Mouse (Mus musculus): ENCODE data around the gene Gadd45b.

Gadd45b gene

DNA sequence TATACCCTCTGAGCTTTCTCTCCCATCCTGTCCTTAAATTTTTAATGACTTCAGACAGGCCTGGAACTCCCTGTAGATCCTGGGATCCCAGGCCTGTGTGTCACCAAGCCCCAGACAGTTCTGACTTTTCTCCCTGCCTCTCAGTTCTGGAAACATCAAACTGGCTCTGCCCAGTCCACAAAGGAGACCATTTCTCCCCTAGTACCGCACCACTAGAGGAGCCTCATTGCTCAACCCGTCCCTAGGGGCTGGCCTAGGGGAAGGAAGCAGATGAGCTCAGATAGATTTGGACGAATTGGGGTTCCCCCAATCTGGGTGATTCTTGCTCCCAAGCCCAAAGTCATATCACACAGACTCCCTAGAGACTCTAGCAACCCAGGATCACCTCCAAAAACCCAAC is 5.4 kb downstream of the Gadd45b start:
- DNase-seq (ENCODE audit: low spot score) = no peak

GRCm38 (mm10) chr10:80935698-80936097 is 5.8 kb downstream of the Gadd45b start:
- DNase-seq (ENCODE audit: low spot score) = no peak

DNA sequence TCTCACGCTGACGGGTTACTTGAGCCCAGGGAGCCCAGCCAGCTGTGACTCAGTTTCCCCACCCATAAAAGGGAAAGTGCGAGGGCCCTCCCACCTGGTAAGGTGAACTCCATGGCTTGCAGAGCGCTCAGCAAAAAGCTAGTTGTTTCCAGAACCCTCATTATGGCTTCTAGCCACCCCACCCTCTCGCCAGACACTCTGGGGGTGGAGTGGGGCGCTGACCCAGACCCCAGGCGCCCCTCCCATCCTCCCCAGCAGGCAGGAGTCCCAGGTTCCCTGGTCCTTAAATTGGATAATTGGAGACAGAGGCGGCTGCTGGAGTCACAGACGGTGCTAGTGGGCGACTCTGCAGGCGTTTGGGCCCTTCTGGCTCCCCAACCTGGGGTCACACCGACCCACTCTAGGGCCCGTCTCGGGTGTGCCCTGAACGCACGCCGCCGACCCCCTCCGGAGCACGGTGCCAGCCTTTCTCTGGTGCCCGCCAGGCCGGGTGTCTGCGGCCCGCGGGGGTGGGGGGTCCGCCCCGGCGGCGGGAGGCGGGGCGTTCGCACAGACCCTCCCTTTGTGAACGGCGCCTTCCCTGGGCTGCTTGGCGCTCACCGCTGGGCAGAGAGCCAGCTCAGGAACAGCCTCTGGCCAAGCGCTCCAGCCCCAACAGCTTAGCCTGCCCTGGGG is 6.4 kb downstream of the Gadd45b start:
- DNase-seq (ENCODE audit: low spot score) = no peak

- DNase-seq (ENCODE audit: low spot score) = no peak
Observed at GRCm38 (mm10) chr10:80936810-80937164, 6.9 kb downstream of the Gadd45b start.

DNA sequence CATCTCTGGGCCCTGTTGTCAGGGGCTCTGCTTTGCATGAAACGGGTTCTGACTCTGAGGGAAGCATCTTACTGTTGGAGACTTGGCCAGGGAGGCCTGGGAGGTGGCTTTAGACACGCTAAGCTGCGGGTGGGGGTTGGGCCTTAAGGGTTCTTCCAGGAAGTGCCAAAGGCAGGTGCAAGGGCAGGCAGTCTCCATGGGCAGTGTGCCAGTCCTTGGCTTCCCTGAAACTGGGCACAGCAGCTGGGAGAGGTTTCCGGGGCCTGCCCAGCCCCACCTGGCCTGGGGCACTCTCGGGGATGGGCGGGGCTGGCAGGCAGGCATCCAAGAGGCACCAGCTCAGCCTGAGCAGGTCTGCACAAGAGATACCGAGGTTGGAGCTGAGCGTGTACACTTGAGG is 7.8 kb downstream of the Gadd45b start:
- no peak for DNase-seq (ENCODE audit: low spot score)

DNA sequence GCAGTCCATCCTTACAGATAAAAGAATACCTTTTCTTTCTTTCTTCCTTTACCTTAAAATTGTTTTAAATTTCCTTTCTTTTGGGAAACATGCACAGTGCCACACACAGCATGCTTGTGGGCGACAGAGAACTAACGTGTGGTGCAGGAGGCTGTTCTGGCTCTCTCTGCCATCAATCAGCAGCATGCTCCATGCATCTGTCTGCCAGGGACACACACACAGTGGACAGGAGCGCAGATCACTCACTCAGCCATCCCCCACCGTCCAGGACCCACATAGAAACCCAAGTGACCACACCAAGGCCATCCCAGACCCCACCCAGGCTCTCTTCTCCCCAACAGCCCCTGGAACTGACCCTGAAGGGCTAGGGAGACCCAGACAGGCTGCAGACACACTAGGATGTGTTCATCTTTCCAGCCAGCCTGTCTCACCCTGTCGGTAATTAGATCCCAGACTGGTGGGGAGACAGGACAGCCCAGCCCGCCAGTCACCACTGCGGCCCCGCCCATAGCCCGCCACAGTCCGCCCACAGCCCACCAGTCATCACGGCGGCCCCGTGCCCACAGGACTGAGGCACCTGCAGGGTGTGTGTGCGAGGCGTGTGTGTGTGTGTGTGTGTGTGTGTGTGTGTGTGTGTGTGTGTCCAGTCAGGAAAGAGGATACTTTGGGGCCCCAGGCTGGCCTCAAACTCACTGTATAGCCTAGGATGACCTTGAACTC is 9.1 kb downstream of the Gadd45b start:
- DNase-seq (ENCODE audit: low spot score) = no peak

DNA sequence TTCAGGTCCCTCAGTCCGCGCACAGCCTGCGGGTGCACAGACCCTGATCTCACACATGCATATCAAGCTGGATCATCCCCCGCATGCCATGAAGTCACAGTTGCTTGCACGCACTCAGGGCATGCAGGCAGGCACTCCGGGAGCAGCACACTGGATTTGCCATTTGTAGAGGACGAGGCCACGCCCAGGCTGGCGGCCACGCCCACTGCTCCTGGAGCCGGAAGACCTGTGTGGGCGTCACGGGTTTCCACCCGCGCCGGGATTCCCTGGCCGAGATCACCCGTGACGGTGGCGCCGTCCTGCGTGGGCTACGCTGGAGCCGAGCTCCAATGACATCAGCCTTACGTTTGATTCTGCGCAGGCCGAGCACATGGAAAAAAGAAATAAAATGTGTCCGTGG is 9.8 kb downstream of the Gadd45b start:
- peak; percentile 71 for DNase-seq (ENCODE audit: low spot score)

DNA sequence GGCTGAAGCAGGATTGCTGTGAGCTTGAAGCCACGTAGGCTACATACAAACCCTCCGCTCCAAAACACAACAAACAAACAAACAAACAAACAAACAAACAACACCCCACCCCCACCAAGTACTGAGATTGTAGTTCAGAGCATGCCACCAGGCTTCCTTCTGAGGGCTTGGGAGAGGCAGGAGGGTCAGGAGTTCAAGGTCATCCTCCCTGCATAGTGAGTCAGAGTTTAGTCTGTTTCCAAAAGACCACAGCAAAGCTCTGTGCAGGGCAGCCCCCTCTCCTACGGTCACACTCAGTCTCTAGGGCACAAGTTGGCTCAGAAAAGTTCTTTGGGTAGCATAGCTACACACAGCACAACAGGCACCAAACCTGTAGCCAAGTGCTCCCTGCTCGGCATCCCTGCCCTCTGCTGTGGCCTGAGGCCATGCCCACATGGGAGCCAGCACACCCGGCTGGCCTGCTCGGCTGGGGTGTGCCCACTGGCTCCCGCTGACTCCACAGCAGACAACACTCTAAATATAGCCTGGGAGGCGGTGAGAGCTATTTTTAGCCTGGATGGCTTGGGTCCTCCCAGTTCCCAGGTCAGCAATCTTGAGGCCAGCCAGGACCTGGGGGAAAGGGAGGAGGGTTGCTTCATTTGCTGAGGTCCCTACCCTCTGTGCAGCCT is 10.6 kb downstream of the Gadd45b start:
- no peak for DNase-seq (ENCODE audit: low spot score)

DNA sequence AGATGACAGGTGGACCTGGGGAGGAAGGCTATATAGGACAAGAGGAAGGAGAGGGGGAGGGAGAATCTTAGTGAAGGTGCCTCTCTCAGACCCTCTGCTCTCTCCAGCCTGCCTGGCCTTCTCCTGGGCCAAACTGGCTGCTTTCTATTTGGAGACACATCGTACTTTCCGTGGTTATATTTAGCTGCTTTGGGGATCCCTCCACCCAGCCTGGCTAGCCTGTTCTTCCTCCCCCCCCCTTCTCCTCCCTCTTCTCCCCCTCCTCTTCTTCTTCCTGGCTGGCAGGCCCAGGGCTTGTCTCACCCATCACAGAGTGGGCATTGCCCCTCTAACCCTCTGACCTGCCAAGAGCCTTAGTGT is 11.1 kb downstream of the Gadd45b start:
- no peak for DNase-seq (ENCODE audit: low spot score)

- DNase-seq (ENCODE audit: low spot score) = no peak
Observed at GRCm38 (mm10) chr10:80942919-80943318, 13.0 kb downstream of the Gadd45b start.

DNA sequence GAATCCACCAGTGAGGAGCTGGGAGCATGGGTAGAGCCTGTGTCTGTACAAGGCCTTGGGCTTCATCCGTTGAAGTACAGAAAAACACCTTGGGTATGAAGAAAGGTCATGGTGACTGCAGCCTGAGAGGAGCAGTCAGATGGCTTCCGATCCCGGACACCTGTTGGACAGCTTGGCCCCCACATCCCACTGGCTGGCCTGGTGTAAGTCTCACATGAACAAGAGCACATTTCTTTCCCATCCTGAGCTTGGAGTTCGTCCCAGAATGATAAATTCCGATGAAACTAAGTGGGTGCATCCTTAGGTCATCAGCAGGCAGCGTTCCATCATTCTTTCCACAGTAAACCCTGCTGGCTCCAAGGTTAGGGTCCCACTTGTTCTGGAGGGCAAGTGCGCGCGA is 13.8 kb downstream of the Gadd45b start:
- DNase-seq (ENCODE audit: low spot score) = no peak

DNA sequence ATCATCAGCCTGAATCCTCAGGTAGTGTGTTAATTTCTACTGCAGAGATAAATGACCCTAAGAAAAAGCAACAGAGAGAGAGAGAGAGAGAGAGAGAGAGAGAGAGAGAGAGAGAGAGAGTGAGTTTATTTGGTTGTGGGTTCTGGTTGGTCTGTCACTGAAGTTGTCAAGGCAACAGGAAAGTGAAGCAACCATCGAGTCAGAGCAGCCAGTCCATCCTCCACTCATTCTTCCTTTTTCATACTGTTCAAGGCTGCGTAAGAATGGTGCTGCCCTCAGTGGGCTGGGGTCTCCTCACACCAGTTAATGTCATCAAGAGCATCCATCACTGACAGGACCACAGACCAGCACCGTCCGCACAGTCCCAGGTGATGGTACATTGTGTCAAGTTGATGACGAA is 14.4 kb downstream of the Gadd45b start:
- no peak for DNase-seq (ENCODE audit: low spot score)

- no peak for DNase-seq (ENCODE audit: low spot score)
Observed at GRCm38 (mm10) chr10:80946684-80947437, 17.0 kb downstream of the Gadd45b start.

DNA sequence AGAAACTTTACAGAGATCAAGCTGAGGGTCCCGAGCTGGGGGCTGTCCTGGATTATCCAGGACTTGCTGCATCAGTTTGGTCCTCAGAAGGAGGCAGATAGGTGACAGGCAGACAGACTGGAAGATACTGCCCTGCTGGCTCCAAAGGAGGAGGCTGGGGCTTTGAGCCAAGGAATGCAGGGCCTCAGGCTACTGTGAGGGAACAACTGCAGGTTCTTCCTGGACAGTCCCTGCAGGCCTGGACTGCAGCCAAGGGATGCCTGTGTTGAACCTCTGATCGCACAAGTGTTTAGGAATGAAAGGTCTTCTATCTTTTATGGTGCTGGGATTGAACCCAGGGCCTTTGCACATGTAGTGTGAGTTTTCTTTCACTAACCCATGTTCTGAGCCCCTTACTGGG is 17.9 kb downstream of the Gadd45b start:
- no peak for DNase-seq (ENCODE audit: low spot score)

GRCm38 (mm10) chr10:80948570-80948969 is 18.7 kb downstream of the Gadd45b start:
- DNase-seq (ENCODE audit: low spot score) = no peak

GRCm38 (mm10) chr10:80949081-80949480 is 19.2 kb downstream of the Gadd45b start:
- DNase-seq (ENCODE audit: low spot score) = no peak

DNA sequence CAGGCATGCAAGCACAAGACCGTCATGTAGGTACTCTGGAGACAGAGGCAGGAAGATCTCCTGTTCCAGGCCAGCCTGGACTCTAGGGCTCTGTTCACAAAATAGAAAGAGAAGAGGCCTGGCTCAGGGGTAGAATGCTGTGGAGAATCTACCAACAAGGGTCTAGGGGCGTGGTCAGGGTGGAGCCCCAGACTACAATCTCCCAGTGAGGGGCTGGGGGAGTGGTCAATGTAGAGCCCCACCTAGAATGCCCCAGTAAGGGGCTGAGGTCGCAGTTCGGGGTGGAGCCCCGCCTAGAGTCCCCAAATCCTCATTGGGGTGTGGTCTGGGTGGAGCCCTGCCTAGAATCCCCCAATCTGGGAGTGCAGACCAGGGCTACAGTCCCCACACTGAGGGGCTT is 20.4 kb downstream of the Gadd45b start:
- DNase-seq (ENCODE audit: low spot score) = no peak

DNA sequence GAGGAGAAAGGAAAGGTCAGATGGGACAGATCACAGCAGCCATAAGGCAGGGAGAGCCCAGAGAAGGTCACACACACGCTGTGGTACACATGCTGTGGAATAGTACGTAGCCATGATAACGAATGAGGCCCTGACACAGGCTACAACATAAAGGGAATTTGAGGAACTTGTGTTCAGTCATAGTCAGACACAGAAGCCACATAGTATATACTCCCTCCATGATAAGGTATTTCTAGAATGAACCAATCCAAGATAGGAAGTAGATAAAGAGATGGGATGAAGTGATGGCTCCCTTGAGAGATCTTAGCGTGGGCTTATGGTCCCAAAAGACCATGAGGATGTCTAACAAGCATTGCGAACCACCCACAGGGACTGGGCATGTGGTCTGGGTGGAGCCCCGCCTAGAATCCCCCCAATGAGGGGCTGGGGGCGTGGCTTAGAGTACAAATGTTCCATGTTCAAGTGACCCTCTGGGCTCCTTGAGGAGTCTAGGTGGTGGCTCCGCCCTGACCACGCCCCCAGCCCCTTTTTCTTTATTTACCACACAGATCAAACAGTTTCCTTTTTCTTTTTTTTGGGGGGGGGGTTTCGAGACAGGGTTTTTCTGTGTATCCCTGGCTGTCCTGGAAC is 22.0 kb downstream of the Gadd45b start:
- no peak for DNase-seq (ENCODE audit: low spot score)

DNA sequence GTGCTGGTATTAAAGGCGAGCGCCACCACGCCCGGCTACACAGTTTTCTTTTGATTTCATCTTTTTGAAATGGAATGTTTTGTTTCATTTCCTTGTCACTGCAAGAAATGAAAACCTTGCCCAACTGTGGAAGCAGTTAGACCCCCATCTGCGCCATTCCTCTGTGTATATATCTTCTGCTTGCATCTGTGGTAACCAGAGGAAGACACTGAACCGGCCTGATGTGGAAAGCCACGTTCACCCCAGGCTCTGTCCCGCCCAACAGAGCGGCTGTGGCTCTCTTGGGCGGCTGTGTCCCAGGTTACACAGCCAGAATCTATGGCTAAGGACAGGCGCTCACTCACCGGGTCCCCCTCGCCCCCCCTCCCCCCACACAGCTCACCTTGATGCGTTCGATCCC is 22.6 kb downstream of the Gadd45b start:
- no peak for DNase-seq (ENCODE audit: low spot score)

GRCm38 (mm10) chr10:80954415-80954814 is 24.5 kb downstream of the Gadd45b start:
- no peak for DNase-seq (ENCODE audit: low spot score)

DNA sequence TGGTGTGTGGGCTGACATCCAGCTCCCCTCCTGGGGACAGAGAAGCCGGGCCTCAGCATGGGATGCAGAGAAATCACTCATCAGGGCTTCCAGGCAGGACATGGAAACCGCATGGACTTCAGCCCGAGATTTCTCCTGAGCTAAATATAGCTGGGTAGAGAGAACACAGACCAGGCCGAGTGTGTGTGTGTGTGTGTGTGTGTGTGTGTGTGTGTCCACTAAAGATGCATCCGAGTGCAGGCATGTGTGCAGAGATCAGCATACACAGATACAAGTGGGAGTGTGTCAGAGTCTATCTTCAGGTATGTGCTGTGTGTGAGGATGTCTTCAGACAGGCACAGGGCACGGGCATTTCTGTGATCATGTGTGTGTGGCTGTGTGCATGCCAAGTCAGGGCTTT is 25.0 kb downstream of the Gadd45b start:
- no peak for DNase-seq (ENCODE audit: low spot score)

DNA sequence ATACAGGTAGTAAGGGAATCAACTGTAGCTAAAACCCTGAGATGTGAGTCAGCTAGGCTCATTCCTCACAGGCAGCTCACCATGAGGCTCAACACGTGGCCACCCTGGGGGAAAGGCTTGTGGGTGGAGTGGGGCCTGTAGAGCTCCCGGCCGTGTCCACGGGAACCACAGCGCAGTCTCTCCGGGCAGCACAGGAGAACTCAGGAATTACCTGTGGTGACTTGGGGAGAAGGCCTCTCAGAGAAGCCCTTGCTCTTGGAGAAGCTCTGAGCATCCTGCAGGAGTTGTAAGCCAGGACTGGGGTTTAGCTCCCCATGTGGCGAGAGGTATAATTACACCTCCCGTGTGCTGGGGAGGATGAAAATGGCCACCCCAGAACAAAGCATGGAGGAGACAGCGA is 25.7 kb downstream of the Gadd45b start:
- peak; percentile 60 for DNase-seq (ENCODE audit: low spot score)

Data from T-cell, adult 2 months (primary cell).